Mouse (Mus musculus) cortical plate, adult 2 months (tissue): ENCODE data around the gene Ror1. TPM values are rescaled to one million over a fixed set of nuclear protein-coding genes. Genes with fewer than 3 reads are reported as not detected.

ENCODE experiments used
- H3K27ac ChIP-seq: fragments of 200-500 bp; 2 replicates; pipeline ENCODE4 v1.5.1; 2012; ENCODE audit warnings: low read length, control low read depth, inconsistent platforms; ENCODE audit not compliant: insufficient read depth
- H3K4me1 ChIP-seq: fragments of 200-500 bp; 2 replicates; pipeline ENCODE4 v1.6.1; 2011; ENCODE audit warnings: low read length; ENCODE audit not compliant: control insufficient read depth, insufficient read depth
- H3K4me3 ChIP-seq: fragments of 200-500 bp; 2 replicates; pipeline ENCODE4 v1.5.1; 2011; ENCODE audit warnings: mild to moderate bottlenecking, low read length, control low read depth; ENCODE audit not compliant: insufficient read depth
- CTCF ChIP-seq: fragments of 200-500 bp; IDR thresholded peaks from 2 replicates; pipeline ENCODE4 v1.5.1; 2011; ENCODE audit warnings: mild to moderate bottlenecking, control low read depth, low read length; ENCODE audit not compliant: insufficient read depth; ENCODE audit errors: extremely low read depth
- POLR2A ChIP-seq: fragments of 200-500 bp; IDR thresholded peaks from 2 replicates; pipeline ENCODE4 v1.6.1; 2011; ENCODE audit warnings: mild to moderate bottlenecking, low read length, control low read depth; ENCODE audit not compliant: insufficient read depth; ENCODE audit errors: extremely low read depth
- polyA plus RNA-seq: library from polyadenylated mRNA; depleted of rRNA; stranded (reverse); fragments of >200 nt; gene quantifications from 2 replicates; pipeline ENCODE4 v1.2.3, GENCODE M21; 2012

The Ror1 gene
- polyA plus RNA-seq, 1 experiment: 0.42 TPM

DNA sequence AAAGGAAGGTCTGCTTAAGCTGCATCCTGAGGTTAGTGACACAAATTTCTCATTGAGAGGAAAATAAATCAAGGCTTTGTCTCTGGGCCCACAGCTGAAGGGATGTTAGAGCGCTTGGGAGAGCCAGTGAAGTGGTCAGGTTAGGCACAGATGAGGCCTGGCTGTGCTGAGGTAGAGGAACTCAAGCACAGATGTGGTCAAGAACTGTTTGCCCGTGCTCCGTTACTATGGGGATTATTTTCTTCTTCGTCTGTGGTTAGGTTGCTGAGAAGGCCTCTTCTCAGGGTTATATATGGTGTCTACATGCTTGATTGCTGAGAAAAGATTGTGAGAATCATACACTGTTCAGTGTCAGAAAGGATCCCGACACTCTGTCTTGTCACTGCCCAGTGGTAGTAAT, 134.7 kb downstream of the Ror1 start:
- Histone ChIP-seq H3K4me1 (no peaks in the 10 kb centered on the region), H3K4me3 (no peak overlapping the region), H3K27ac (no peak overlapping the region)
- TF ChIP-seq CTCF: no peak
- TF ChIP-seq POLR2A: no peak

DNA sequence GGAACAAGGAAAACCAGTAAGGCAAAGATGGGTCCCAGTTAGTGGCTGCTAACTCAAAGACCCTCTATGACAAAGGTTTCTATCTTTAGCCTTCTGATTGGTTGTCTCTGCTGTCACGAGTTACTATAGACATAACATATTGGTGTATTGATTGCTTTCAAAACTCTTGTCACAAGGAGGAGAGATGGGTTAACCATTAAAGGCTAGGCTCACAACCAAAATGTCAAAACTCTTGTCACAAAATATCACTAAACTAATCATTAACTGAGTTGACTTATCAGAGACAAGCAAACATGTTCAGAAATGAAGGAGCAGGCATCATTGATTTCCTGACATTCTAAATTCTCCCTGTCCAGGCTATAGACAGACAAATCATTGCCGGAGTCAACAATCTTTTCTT, 135.4 kb downstream of the Ror1 start:
- Histone ChIP-seq H3K4me1 (no peaks in the 10 kb centered on the region), H3K4me3 (no peak overlapping the region), H3K27ac (no peak overlapping the region)
- no peak for TF ChIP-seq CTCF
- TF ChIP-seq POLR2A: no peak

DNA sequence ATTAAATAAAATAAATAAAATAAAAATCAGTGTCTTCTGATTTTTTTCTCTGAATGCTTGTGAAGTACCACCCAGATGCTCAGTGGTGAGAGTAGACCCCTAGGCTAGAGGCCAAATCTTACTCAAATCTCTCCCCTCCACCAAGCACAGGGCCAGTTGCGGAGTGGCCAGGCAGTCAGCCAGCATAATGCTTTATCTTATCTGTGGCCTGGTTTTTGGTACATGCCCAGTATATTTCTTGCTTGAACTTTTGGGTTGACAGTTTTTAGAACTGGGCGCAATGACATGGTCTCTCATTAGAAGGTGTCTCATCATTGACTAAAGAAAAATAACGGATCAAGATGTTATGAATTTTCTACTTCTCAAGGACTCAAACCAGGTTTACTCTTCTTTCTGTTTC, 136.3 kb downstream of the Ror1 start:
- no peaks in the 10 kb centered on the region for H3K4me1 ChIP-seq
- H3K27ac ChIP-seq: no peak overlapping the region
- no peak overlapping the region for H3K4me3 ChIP-seq
- TF ChIP-seq CTCF (no peak), POLR2A (no peak)

DNA sequence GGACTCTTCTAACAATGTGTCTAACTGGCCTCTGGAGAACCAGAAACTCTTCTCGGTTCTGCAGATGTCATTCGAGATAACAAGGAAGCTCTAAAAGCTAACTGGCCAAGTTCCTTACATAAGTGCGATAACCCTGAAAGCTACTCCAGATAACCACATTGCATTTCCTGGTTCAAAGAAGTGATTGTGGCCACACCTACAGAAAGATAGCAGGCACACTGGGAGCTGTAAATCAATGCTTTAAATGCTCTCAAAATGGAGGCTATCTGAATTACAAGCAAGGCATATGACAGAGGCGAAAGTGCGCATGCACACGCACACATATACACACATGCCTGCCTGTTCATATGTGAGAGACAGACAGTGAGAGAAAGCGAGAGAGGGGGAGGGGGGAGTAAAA, 136.9 kb downstream of the Ror1 start:
- TF ChIP-seq CTCF (no peak), POLR2A (no peak)
- H3K4me1 ChIP-seq: no peaks in the 10 kb centered on the region
- H3K4me3 ChIP-seq: no peak overlapping the region
- H3K27ac ChIP-seq: no peak overlapping the region

DNA sequence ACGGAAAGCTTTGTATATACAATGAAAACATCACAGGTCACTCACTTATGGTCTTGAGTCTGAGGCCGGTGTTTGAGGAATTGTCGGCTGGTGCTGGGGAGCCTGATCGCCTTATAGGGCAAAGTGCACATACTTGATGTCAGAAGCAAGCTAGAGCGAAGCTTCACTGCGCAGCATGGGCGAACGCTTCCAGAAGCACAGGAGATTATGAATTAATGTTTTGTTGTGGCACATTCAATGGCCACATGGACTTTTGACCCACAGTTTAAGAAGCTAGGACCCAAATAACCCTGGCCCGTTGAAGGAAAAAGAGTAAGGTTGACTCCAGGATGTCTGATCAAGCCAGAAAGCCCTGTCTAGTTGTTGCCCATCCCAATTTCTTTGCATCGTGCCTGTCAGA, 138.2 kb downstream of the Ror1 start:
- H3K27ac ChIP-seq: no peak overlapping the region
- no peak overlapping the region for H3K4me3 ChIP-seq
- no peak for TF ChIP-seq CTCF
- no peak for TF ChIP-seq POLR2A
- H3K4me1 ChIP-seq: no peaks in the 10 kb centered on the region

DNA sequence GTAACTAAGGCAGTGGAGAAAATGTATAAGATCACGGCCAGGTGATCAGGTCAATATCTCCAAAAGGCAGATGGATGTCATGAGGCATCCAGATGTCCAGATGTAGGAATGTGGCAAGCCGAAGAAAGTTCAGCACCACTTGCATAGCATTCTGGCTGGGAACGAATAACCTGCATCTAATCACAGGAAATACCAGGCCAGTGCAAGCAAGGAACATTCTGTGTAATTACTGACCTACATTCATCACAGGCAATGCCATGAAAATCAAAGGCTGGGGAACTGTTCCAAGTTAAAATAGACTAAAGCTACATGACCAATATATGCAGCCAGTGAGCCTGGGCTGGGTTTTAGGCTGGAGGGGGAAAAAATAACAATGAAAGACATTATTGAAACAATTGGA, 140.7 kb downstream of the Ror1 start:
- TF ChIP-seq POLR2A (no peak), CTCF (no peak)
- Histone ChIP-seq H3K4me3 (no peak overlapping the region), H3K27ac (no peak overlapping the region), H3K4me1 (no peaks in the 10 kb centered on the region)

DNA sequence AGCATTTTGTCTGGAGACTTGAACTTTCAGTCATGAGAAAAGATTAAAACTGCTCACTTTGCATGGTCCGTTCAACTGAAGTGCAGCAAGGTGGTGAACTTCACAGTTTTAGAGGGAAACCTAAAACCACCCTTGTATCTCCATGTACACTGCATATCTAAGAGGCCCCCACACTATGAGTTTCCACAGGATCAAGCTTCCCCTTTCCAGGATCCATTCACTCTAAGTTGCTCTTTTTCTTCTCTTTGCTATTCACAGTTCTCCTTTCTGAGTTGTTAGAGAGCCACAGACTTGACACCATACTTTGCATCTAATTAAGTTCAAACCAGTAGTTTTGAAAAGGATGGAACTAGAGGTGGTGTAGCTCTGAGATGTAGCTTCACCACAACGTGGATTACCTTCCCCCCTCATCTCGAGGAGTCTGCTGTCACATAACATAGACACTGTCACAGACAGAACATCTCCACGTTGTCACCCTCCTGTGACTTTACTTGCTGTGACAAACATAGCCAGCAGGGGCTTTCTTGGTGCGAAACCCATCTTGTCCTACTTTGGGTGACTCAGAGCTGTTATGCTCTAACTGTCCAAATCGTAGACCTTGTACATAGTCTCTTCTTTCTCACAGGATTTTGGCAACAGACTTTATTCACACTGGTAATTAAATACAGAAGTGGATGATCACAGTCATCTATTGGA, 146.6 kb downstream of the Ror1 start:
- TF ChIP-seq CTCF: no peak
- no peak for TF ChIP-seq POLR2A
- H3K4me3 ChIP-seq: no peak overlapping the region
- H3K4me1 ChIP-seq: no peaks in the 10 kb centered on the region
- no peak overlapping the region for H3K27ac ChIP-seq

DNA sequence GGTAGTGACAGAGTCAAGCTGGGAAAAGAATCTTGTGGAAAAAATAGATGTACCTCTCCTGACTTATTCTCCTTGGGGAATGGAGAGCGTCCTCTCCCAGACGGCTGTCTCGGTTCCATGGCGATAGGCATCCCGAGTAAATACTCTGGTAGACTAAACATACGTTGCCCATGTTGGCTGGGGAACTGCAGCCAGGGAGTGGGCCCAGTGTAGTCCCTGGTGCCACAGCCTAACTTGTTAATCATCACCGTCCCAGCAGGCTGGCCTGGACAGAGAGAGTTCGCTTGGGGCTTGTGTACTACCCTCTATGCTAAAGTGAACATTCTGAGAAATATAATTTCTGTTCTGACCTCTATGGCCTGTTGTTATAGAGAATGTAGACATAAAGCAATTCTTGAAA, 148.7 kb downstream of the Ror1 start:
- no peaks in the 10 kb centered on the region for H3K4me1 ChIP-seq
- TF ChIP-seq CTCF (no peak), POLR2A (no peak)

DNA sequence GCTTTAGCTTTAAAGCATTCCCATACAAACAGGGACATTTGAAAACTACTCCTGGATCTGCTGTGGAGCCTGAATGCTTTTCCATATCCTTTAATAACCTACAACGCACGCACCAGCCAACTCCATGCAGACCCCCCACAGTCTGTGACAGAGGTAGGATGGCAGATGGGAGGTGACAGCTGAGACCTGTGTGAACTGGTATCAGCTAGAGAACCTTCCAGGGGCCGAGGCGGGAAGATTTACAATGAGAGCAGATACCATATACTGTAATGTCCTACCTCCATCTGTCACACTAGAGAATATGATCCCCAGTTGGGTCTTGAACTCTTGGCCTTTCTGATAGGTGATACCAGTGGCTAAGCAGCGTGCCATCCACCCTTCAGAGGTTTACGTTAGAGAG, 149.1 kb downstream of the Ror1 start:
- no peak for TF ChIP-seq CTCF
- no peak for TF ChIP-seq POLR2A

More for the DNA sequence above, 148.7 kb downstream of the Ror1 start:
- H3K27ac ChIP-seq: no peak overlapping the region
- H3K4me3 ChIP-seq: no peak overlapping the region

DNA sequence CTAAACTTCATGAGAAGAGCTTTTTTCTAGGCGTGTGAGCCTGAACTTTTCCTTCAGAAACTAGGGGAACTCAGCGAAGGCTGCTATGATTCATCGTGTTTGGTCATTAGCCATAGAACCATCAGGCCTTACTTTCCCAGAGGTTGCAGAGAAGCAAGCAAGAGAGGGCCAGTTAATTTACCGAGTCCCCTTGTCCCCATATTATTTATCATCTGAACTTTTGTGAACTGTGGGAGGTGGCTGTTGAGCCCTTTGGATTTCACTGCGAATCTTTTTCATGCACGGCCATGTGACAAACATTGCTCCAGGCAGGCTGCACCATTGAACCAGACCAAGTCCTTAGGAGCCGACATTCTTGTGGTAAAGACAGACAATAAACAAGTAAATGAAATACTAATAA, 152.2 kb downstream of the Ror1 start:
- no peaks in the 10 kb centered on the region for H3K4me1 ChIP-seq
- H3K4me3 ChIP-seq: no peak overlapping the region
- TF ChIP-seq CTCF: no peak
- TF ChIP-seq POLR2A: no peak
- no peak overlapping the region for H3K27ac ChIP-seq

More for the DNA sequence above, 149.1 kb downstream of the Ror1 start:
- Histone ChIP-seq H3K4me1 (no peaks in the 10 kb centered on the region), H3K4me3 (no peak overlapping the region), H3K27ac (no peak overlapping the region)
